ENCODE assay signal across 24 mouse cellular contexts in the genomic region with DNA sequence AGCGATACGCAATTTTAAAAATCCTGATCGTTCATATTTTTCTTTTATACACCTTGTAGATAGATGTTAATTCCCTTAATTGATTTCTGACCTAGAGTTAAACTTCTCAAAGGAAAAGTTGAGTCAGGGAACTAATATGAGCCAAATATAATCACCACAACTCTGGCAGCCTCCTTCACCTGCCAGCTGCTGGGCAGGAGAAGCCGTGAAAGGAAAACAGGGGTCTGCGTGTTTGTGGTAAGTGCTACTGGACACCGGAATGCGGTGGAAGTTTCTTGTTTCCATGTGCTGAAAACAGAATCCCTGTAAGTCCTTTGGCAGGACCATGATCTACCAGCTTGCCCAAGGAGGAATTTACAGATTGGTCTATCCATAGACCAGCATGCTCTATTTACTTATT. TPM values are rescaled to one million over a fixed set of nuclear protein-coding genes. Genes with fewer than 3 reads are reported as not detected.
A peak's percentile ranks its signal among the peaks of the same experiment; 100 is the strongest.
DNase-seq lines count a peak whose midpoint lies in the region; ATAC-seq and TF ChIP-seq lines count a peak whose summit lies in the region.
"Had no signal": no experiment of that assay in that cellular context is flagged by ENCODE, and none has a peak within 500 bp of the region (broad histone marks: within the 10 kb centered on the region; RNA-seq: fewer than 3 reads in every experiment).

No protein-coding gene starts in this region.

- ATAC-seq in stomach, embryonic 16.5 days (ENCODE audit: insufficient read depth, low FRiP score), result no peak
- ATAC-seq in intestine, postnatal 0 days, result no peak
- no peak for ATAC-seq in hindbrain, embryonic 12.5 days (ENCODE audit: low FRiP score)
- ATAC-seq: activated CD4-positive, CD25-positive, alpha-beta regulatory T cell, adult 4 months; forebrain, embryonic 14.5 days; forebrain, embryonic 16.5 days; Patski had no signal

- H3K27me3 ChIP-seq in C2C12 (ENCODE audit: control insufficient read depth, insufficient read depth, insufficient read length), result no peaks in the 10 kb centered on the region
- H3K27me3 ChIP-seq in stomach, embryonic 16.5 days (ENCODE audit: control insufficient read depth, insufficient read depth, low read length), result no peaks in the 10 kb centered on the region
- H3K27me3 ChIP-seq in intestine, postnatal 0 days (replicated peaks; ENCODE audit: control insufficient read depth, insufficient read depth, low read length), result no peaks in the 10 kb centered on the region
- H3K27me3 ChIP-seq in hindbrain, embryonic 12.5 days, result no peaks in the 10 kb centered on the region
- H3K27me3 ChIP-seq: embryonic facial prominence, embryonic 13.5 days; forebrain, embryonic 12.5 days; Patski had no signal

- H3K36me3 ChIP-seq in C2C12 (ENCODE audit: control insufficient read depth, insufficient read depth), result no peaks in the 10 kb centered on the region
- H3K36me3 ChIP-seq in stomach, embryonic 16.5 days (ENCODE audit: control insufficient read depth, insufficient read depth, low read length), result no peaks in the 10 kb centered on the region
- no peaks in the 10 kb centered on the region for H3K36me3 ChIP-seq in intestine, postnatal 0 days (ENCODE audit: control insufficient read depth, insufficient read depth)
- no peaks in the 10 kb centered on the region for H3K36me3 ChIP-seq in hindbrain, embryonic 12.5 days
- H3K36me3 ChIP-seq: embryonic facial prominence, embryonic 13.5 days; forebrain, embryonic 10.5 days; forebrain, embryonic 12.5 days had no signal

- peak; percentile 14 for DNase-seq in 3134 (ENCODE audit: extremely low read depth, insufficient read length, low spot score)
- peak; percentile 81 for DNase-seq in fibroblast of lung, adult 2 months (ENCODE audit: low read depth)
- no peak for DNase-seq in urinary bladder, adult 18-20 months (ENCODE audit: low spot score in 2 of 2)
- no peak for DNase-seq in spleen, postnatal 14 days (ENCODE audit: low spot score in 2 of 2)
- DNase-seq: adrenal gland, adult 2 months; adrenal gland, postnatal 10 days; adrenal gland, postnatal 25 days; B cell, adult 2 months; cerebellum, adult 11 months; cerebellum, adult 18-20 months; cerebellum, adult 8-10 months; cerebellum, adult 9-11 months; cerebellum, postnatal 14 days had no signal

- no peak overlapping the region for H3K4me3 ChIP-seq in C2C12 (ENCODE audit: insufficient read depth, poor library complexity, severe bottlenecking)
- H3K4me3 ChIP-seq in stomach, embryonic 16.5 days (replicated peaks; ENCODE audit: low read length), result no peak overlapping the region
- H3K4me3 ChIP-seq in intestine, postnatal 0 days (ENCODE audit: low read depth, low read length), result no peak overlapping the region
- H3K4me3 ChIP-seq in hindbrain, embryonic 12.5 days, result no peak overlapping the region
- H3K4me3 ChIP-seq: embryonic facial prominence, embryonic 13.5 days; forebrain, embryonic 10.5 days; forebrain, embryonic 12.5 days had no signal

- no peaks in the 10 kb centered on the region for H3K4me1 ChIP-seq in stomach, embryonic 16.5 days (ENCODE audit: control insufficient read depth, insufficient read depth, low read length)
- H3K4me1 ChIP-seq in intestine, postnatal 0 days (replicated peaks; ENCODE audit: control insufficient read depth, insufficient read depth, low read length), result no peaks in the 10 kb centered on the region
- no peaks in the 10 kb centered on the region for H3K4me1 ChIP-seq in hindbrain, embryonic 12.5 days
- H3K4me1 ChIP-seq: embryonic facial prominence, embryonic 13.5 days; forebrain, embryonic 10.5 days; forebrain, embryonic 12.5 days had no signal

- no peak for TF ChIP-seq CTCF in C2C12 (IDR thresholded peaks at IDR 0.05; ENCODE audit: control insufficient read depth, insufficient read depth, insufficient read length)
- TF ChIP-seq CTCF in intestine, postnatal 0 days (IDR thresholded peaks at IDR 0.05; ENCODE audit: low read depth), result no peak

- no peaks in the 10 kb centered on the region for H3K9me3 ChIP-seq in stomach, embryonic 16.5 days (replicated peaks; ENCODE audit: control insufficient read depth, low read length)
- H3K9me3 ChIP-seq in intestine, postnatal 0 days (ENCODE audit: control insufficient read depth), result no peaks in the 10 kb centered on the region
- H3K9me3 ChIP-seq in hindbrain, embryonic 12.5 days (replicated peaks), result no peaks in the 10 kb centered on the region
- H3K9me3 ChIP-seq: embryonic facial prominence, embryonic 13.5 days; forebrain, embryonic 10.5 days; forebrain, embryonic 12.5 days had no signal

- H3K79me3 ChIP-seq in C2C12 (ENCODE audit: low read depth), result no peaks in the 10 kb centered on the region

- peak overlapping the region; percentile 36; the same call in 1 of the 2 replicates for H3K27ac ChIP-seq in stomach, embryonic 16.5 days (ENCODE audit: low read length)
- no peak overlapping the region for H3K27ac ChIP-seq in intestine, postnatal 0 days (ENCODE audit: low read depth, low read length)
- no peak overlapping the region for H3K27ac ChIP-seq in hindbrain, embryonic 12.5 days
- H3K27ac ChIP-seq: embryonic facial prominence, embryonic 13.5 days; forebrain, embryonic 10.5 days; forebrain, embryonic 12.5 days had no signal

- no peak overlapping the region for H3K4me2 ChIP-seq in stomach, embryonic 16.5 days (ENCODE audit: low read depth, low read length)
- no peak overlapping the region for H3K4me2 ChIP-seq in intestine, postnatal 0 days (replicated peaks; ENCODE audit: low read depth)
- no peak overlapping the region for H3K4me2 ChIP-seq in hindbrain, embryonic 12.5 days (replicated peaks)
- H3K4me2 ChIP-seq: embryonic facial prominence, embryonic 13.5 days; forebrain, embryonic 12.5 days had no signal

- no peak overlapping the region for H3ac ChIP-seq in C2C12 (ENCODE audit: control insufficient read depth, insufficient read length, low read depth)

- H3K9ac ChIP-seq in stomach, embryonic 16.5 days (ENCODE audit: low read length), result no peak overlapping the region
- no peak overlapping the region for H3K9ac ChIP-seq in intestine, postnatal 0 days (ENCODE audit: low read depth, low read length)
- no peak overlapping the region for H3K9ac ChIP-seq in hindbrain, embryonic 12.5 days
- H3K9ac ChIP-seq: embryonic facial prominence, embryonic 13.5 days; forebrain, embryonic 12.5 days had no signal

- WGBS in stomach, embryonic 16.5 days, result 83% methylated on average over 7 of the region's 7 CpGs
- WGBS in intestine, postnatal 0 days, result 92% methylated on average over 7 of the region's 7 CpGs
- 91% methylated on average over 7 of the region's 7 CpGs for WGBS in hindbrain, embryonic 12.5 days

- no peaks in the 10 kb centered on the region for H3K79me2 ChIP-seq in C2C12 (ENCODE audit: control insufficient read depth, insufficient read depth)

TF ChIP-seq in C2C12, 6 proteins besides CTCF, POLR2A, EP300 and RAD21:
- no peak for TF ChIP-seq MYOG (IDR thresholded peaks at IDR 0.05; ENCODE audit: control insufficient read depth, extremely low read depth, insufficient read length)
- TF ChIP-seq MYOD1 (IDR thresholded peaks at IDR 0.05; ENCODE audit: control insufficient read depth, insufficient read length, low read depth), result peak; percentile 15

RNA-seq across cellular contexts. Expression of a gene that starts 36.0 kb away (rescaled TPM):
- polyA plus RNA-seq in C2C12 (2012; fragmentation: generic; extraction: Trizol), result 5.8 TPM
- polyA plus RNA-seq in stomach, embryonic 16.5 days (2015; fragmentation: Nextera tagmentation; extraction: Ambion mirVana), result 104 and 105 TPM in 2 replicates
- 37.2 and 37.7 TPM in 2 replicates for polyA plus RNA-seq in intestine, postnatal 0 days (2015; fragmentation: Nextera tagmentation; extraction: Ambion mirVana)
- polyA plus RNA-seq in hindbrain, embryonic 12.5 days (2016; fragmentation: Nextera tagmentation; extraction: Ambion mirVana), result 28.3 and 35.3 TPM in 2 replicates

Comparison
In these comparisons a context has a peak if more than half of its experiments do, and no peak if none do; other contexts are left out.
1. DNase-seq: peak in 3134 (single experiment) and fibroblast of lung, adult 2 months (single experiment); none in urinary bladder, adult 18-20 months (0 of 2) and spleen, postnatal 14 days (0 of 2).